Mouse (Mus musculus): ENCODE data around the gene Map1a.

- TF ChIP-seq EP300 (optimal IDR thresholded peaks at IDR 0.05) (no peak), CTCF (IDR thresholded peaks at IDR 0.05; ENCODE audit: low read depth) (no peak)
Observed at GRCm38 (mm10) chr2:121244099-121244498, 45.3 kb upstream of the Map1a start.
